16 mouse cellular contexts compared by ENCODE assay signal in the genomic region with DNA sequence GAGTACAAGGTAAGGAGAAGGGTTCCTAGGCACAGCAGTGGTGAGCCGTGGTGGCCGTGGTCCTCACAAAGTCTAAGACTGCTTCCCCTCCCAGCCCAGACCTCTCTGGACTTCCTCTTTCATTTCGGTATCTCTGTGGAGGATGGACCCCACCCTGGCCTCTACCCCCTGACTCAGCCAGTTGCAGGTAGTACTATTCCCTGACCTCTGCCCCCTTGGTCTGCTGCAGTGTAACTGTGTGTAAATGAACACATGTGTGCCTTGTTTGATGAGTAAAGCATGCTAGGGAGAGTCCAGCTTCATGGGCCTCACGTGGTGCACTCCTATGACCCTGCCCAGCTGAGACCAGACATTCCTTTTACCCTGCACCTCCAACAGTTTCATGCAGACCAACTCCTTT. TPM values are rescaled to one million over a fixed set of nuclear protein-coding genes. Genes with fewer than 3 reads are reported as not detected.
DNase-seq lines count a peak whose midpoint lies in the region; ATAC-seq lines count a peak whose summit lies in the region.
"Had no signal": no experiment of that assay in that cellular context is flagged by ENCODE, and none has a peak within 500 bp of the region (broad histone marks: within the 10 kb centered on the region; RNA-seq: fewer than 3 reads in every experiment).

No protein-coding gene starts in this region.

- H3K4me3 ChIP-seq in forebrain, embryonic 11.5 days (ENCODE audit: low read depth, low read length), result no peak overlapping the region
- no peak overlapping the region for H3K4me3 ChIP-seq in forebrain, embryonic 15.5 days
- H3K4me3 ChIP-seq in midbrain, embryonic 10.5 days, result no peak overlapping the region
- no peak overlapping the region for H3K4me3 ChIP-seq in midbrain, embryonic 13.5 days (replicated peaks)
- no peak overlapping the region for H3K4me3 ChIP-seq in liver, embryonic 12.5 days
- H3K4me3 ChIP-seq in stomach, embryonic 16.5 days (replicated peaks; ENCODE audit: low read length), result no peak overlapping the region
- no peak overlapping the region for H3K4me3 ChIP-seq in hindbrain, embryonic 16.5 days (ENCODE audit: low read length)
- H3K4me3 ChIP-seq: embryonic facial prominence, embryonic 15.5 days; lung, embryonic 15.5 days; midbrain, embryonic 15.5 days; neural tube, embryonic 15.5 days had no signal

- H3K9me3 ChIP-seq in forebrain, embryonic 11.5 days (ENCODE audit: control insufficient read depth, low read length), result no peaks in the 10 kb centered on the region
- no peaks in the 10 kb centered on the region for H3K9me3 ChIP-seq in forebrain, embryonic 15.5 days
- no peaks in the 10 kb centered on the region for H3K9me3 ChIP-seq in midbrain, embryonic 10.5 days (replicated peaks)
- H3K9me3 ChIP-seq in midbrain, embryonic 13.5 days, result no peaks in the 10 kb centered on the region
- no peaks in the 10 kb centered on the region for H3K9me3 ChIP-seq in liver, embryonic 12.5 days (replicated peaks)
- no peaks in the 10 kb centered on the region for H3K9me3 ChIP-seq in stomach, embryonic 16.5 days (replicated peaks; ENCODE audit: control insufficient read depth, low read length)
- no peaks in the 10 kb centered on the region for H3K9me3 ChIP-seq in hindbrain, embryonic 16.5 days (ENCODE audit: control insufficient read depth, low read length)
- H3K9me3 ChIP-seq: embryonic facial prominence, embryonic 15.5 days; lung, embryonic 15.5 days; midbrain, embryonic 15.5 days; neural tube, embryonic 15.5 days had no signal

- H3K9ac ChIP-seq in forebrain, embryonic 11.5 days (ENCODE audit: low read length), result no peak overlapping the region
- H3K9ac ChIP-seq in forebrain, embryonic 15.5 days (replicated peaks), result no peak overlapping the region
- no peak overlapping the region for H3K9ac ChIP-seq in midbrain, embryonic 13.5 days (replicated peaks)
- 0 out of 2 replicates have a peak overlapping the region, but pooled peaks have one; percentile 13 for H3K9ac ChIP-seq in liver, embryonic 12.5 days
- H3K9ac ChIP-seq in stomach, embryonic 16.5 days (ENCODE audit: low read length), result peak overlapping the region; percentile 17; the same call in 1 of the 2 replicates
- H3K9ac ChIP-seq in hindbrain, embryonic 16.5 days (ENCODE audit: low read depth, low read length), result no peak overlapping the region
- H3K9ac ChIP-seq: embryonic facial prominence, embryonic 15.5 days; lung, embryonic 15.5 days; midbrain, embryonic 15.5 days; neural tube, embryonic 15.5 days had no signal

- H3K27ac ChIP-seq in forebrain, embryonic 11.5 days (ENCODE audit: low read depth, low read length), result no peak overlapping the region
- no peak overlapping the region for H3K27ac ChIP-seq in forebrain, embryonic 15.5 days (replicated peaks)
- peak overlapping the region; percentile 60; the same call in 1 of the 2 replicates for H3K27ac ChIP-seq in midbrain, embryonic 10.5 days (replicated peaks)
- no peak overlapping the region for H3K27ac ChIP-seq in midbrain, embryonic 13.5 days
- H3K27ac ChIP-seq in liver, embryonic 12.5 days, result peak overlapping the region; percentile 42
- 0 out of 2 replicates have a peak overlapping the region, but pooled peaks have one; percentile 13 for H3K27ac ChIP-seq in stomach, embryonic 16.5 days (ENCODE audit: low read length)
- no peak overlapping the region for H3K27ac ChIP-seq in hindbrain, embryonic 16.5 days (ENCODE audit: low read depth, low read length)
- H3K27ac ChIP-seq: embryonic facial prominence, embryonic 15.5 days; lung, embryonic 15.5 days; midbrain, embryonic 15.5 days; neural tube, embryonic 15.5 days had no signal

- peak; percentile 48 for DNase-seq in forebrain, embryonic 11.5 days (ENCODE audit: low spot score)
- no peak for DNase-seq in midbrain, embryonic 10.5 days (ENCODE audit: low spot score)
- DNase-seq in thymus, postnatal 4 days, result no peak
- DNase-seq: adrenal gland, postnatal 25 days; cerebellum, adult 9-11 months; thymus, adult 18-20 months had no signal

- H3K4me1 ChIP-seq in forebrain, embryonic 11.5 days (replicated peaks; ENCODE audit: control insufficient read depth, insufficient read depth, low read length), result peaks cover 13% of the 10 kb centered on the region
- H3K4me1 ChIP-seq in forebrain, embryonic 15.5 days, result peaks cover 29% of the 10 kb centered on the region
- peaks cover 61% of the 10 kb centered on the region for H3K4me1 ChIP-seq in midbrain, embryonic 10.5 days
- peaks cover 35% of the 10 kb centered on the region for H3K4me1 ChIP-seq in midbrain, embryonic 13.5 days (replicated peaks)
- peaks cover 79% of the 10 kb centered on the region for H3K4me1 ChIP-seq in liver, embryonic 12.5 days
- peaks cover 35% of the 10 kb centered on the region for H3K4me1 ChIP-seq in stomach, embryonic 16.5 days (ENCODE audit: control insufficient read depth, insufficient read depth, low read length)
- H3K4me1 ChIP-seq in hindbrain, embryonic 16.5 days (ENCODE audit: control insufficient read depth, insufficient read depth, low read depth, low read length), result peaks cover 11% of the 10 kb centered on the region

- 83% methylated on average over 4 of the region's 4 CpGs for WGBS in forebrain, embryonic 11.5 days
- WGBS in forebrain, embryonic 15.5 days, result 92% methylated on average over 4 of the region's 4 CpGs
- 82% methylated on average over 4 of the region's 4 CpGs for WGBS in midbrain, embryonic 10.5 days
- WGBS in midbrain, embryonic 13.5 days, result 87% methylated on average over 4 of the region's 4 CpGs
- whole genome bisulfite sequencing in liver, embryonic 12.5 days (ENCODE audit: insufficient replicate concordance), result 19% methylated on average over 4 of the region's 4 CpGs
- WGBS in stomach, embryonic 16.5 days, result 57% methylated on average over 4 of the region's 4 CpGs
- 80% methylated on average over 4 of the region's 4 CpGs for WGBS in hindbrain, embryonic 16.5 days

- H3K36me3 ChIP-seq in forebrain, embryonic 11.5 days (ENCODE audit: control insufficient read depth, insufficient read depth, low read length), result no peaks in the 10 kb centered on the region; the same call in 1 of the 2 replicates
- H3K36me3 ChIP-seq in forebrain, embryonic 15.5 days, result no peaks in the 10 kb centered on the region
- H3K36me3 ChIP-seq in midbrain, embryonic 10.5 days, result peaks cover 10% of the 10 kb centered on the region; the same call in 1 of the 2 replicates
- no peaks in the 10 kb centered on the region for H3K36me3 ChIP-seq in midbrain, embryonic 13.5 days
- no peaks in the 10 kb centered on the region for H3K36me3 ChIP-seq in liver, embryonic 12.5 days
- H3K36me3 ChIP-seq in stomach, embryonic 16.5 days (ENCODE audit: control insufficient read depth, insufficient read depth, low read length), result no peaks in the 10 kb centered on the region
- no peaks in the 10 kb centered on the region for H3K36me3 ChIP-seq in hindbrain, embryonic 16.5 days (ENCODE audit: control insufficient read depth, insufficient read depth, low read length)
- H3K36me3 ChIP-seq: embryonic facial prominence, embryonic 15.5 days; lung, embryonic 15.5 days; midbrain, embryonic 15.5 days; neural tube, embryonic 15.5 days had no signal

- H3K27me3 ChIP-seq in forebrain, embryonic 11.5 days (ENCODE audit: control insufficient read depth, insufficient read depth, low read length), result no peaks in the 10 kb centered on the region
- H3K27me3 ChIP-seq in forebrain, embryonic 15.5 days, result no peaks in the 10 kb centered on the region
- no peaks in the 10 kb centered on the region for H3K27me3 ChIP-seq in midbrain, embryonic 10.5 days (ENCODE audit: low read depth, poor library complexity, severe bottlenecking)
- H3K27me3 ChIP-seq in midbrain, embryonic 13.5 days, result no peaks in the 10 kb centered on the region
- 0 out of 2 replicates have a peak, but pooled peaks cover 3% of the 10 kb centered on the region for H3K27me3 ChIP-seq in liver, embryonic 12.5 days (replicated peaks)
- H3K27me3 ChIP-seq in stomach, embryonic 16.5 days (ENCODE audit: control insufficient read depth, insufficient read depth, low read length), result no peaks in the 10 kb centered on the region
- H3K27me3 ChIP-seq in hindbrain, embryonic 16.5 days (replicated peaks; ENCODE audit: control insufficient read depth, insufficient read depth, low read length), result no peaks in the 10 kb centered on the region
- H3K27me3 ChIP-seq: embryonic facial prominence, embryonic 15.5 days; lung, embryonic 15.5 days; midbrain, embryonic 15.5 days; neural tube, embryonic 15.5 days; Patski had no signal

- no peak for ATAC-seq in forebrain, embryonic 11.5 days (replicated peaks; ENCODE audit: low FRiP score)
- no peak for ATAC-seq in forebrain, embryonic 15.5 days (replicated peaks)
- ATAC-seq in midbrain, embryonic 13.5 days, result no peak
- no peak for ATAC-seq in liver, embryonic 12.5 days
- ATAC-seq in stomach, embryonic 16.5 days (ENCODE audit: insufficient read depth, low FRiP score), result no peak
- no peak for ATAC-seq in hindbrain, embryonic 16.5 days
- ATAC-seq: midbrain, embryonic 15.5 days; Patski had no signal

- no peak overlapping the region for H3K4me2 ChIP-seq in forebrain, embryonic 11.5 days (ENCODE audit: low read depth, low read length, severe bottlenecking)
- H3K4me2 ChIP-seq in forebrain, embryonic 15.5 days (replicated peaks), result no peak overlapping the region
- H3K4me2 ChIP-seq in midbrain, embryonic 13.5 days (replicated peaks), result no peak overlapping the region
- 0 out of 2 replicates have a peak overlapping the region, but pooled peaks have one; percentile 4 for H3K4me2 ChIP-seq in liver, embryonic 12.5 days
- H3K4me2 ChIP-seq in stomach, embryonic 16.5 days (ENCODE audit: low read depth, low read length), result no peak overlapping the region
- no peak overlapping the region for H3K4me2 ChIP-seq in hindbrain, embryonic 16.5 days (ENCODE audit: low read length)
- H3K4me2 ChIP-seq: embryonic facial prominence, embryonic 15.5 days; lung, embryonic 15.5 days; midbrain, embryonic 15.5 days; neural tube, embryonic 15.5 days had no signal

RNA-seq across cellular contexts. Expression of a gene that starts 4.1 kb away (rescaled TPM):
- 4.0 and 4.1 TPM in 2 replicates for polyA plus RNA-seq in forebrain, embryonic 11.5 days (2014; fragmentation: Nextera tagmentation; extraction: Ambion mirVana)
- polyA plus RNA-seq in forebrain, embryonic 15.5 days (2015; fragmentation: Nextera tagmentation; extraction: Ambion mirVana), result 5.8 and 5.9 TPM in 2 replicates
- 7.1 and 7.7 TPM in 2 replicates for polyA plus RNA-seq in midbrain, embryonic 10.5 days (2016; fragmentation: Nextera tagmentation; extraction: Ambion mirVana)
- 3.8 and 4.3 TPM in 2 replicates for polyA plus RNA-seq in midbrain, embryonic 13.5 days (2015; fragmentation: Nextera tagmentation; extraction: Ambion mirVana)
- polyA plus RNA-seq in liver, embryonic 12.5 days (2016; fragmentation: Nextera tagmentation; extraction: Ambion mirVana), result 2.8 and 3.4 TPM in 2 replicates
- polyA plus RNA-seq in stomach, embryonic 16.5 days (2015; fragmentation: Nextera tagmentation; extraction: Ambion mirVana), result 14.2 and 14.3 TPM in 2 replicates
- polyA plus RNA-seq in hindbrain, embryonic 16.5 days (2015; fragmentation: Nextera tagmentation; extraction: Ambion mirVana), result 1.7 TPM in 2 replicates

RNA-seq across cellular contexts. Expression of a gene that starts 7.4 kb away (rescaled TPM):
- 0.15 and 0.27 TPM in 2 replicates for polyA plus RNA-seq in forebrain, embryonic 11.5 days (2014; fragmentation: Nextera tagmentation; extraction: Ambion mirVana)
- 0.14 and 0.28 TPM in 2 replicates for polyA plus RNA-seq in forebrain, embryonic 15.5 days (2015; fragmentation: Nextera tagmentation; extraction: Ambion mirVana)
- 0.19 and 0.28 TPM in 2 replicates for polyA plus RNA-seq in midbrain, embryonic 10.5 days (2016; fragmentation: Nextera tagmentation; extraction: Ambion mirVana)
- polyA plus RNA-seq in midbrain, embryonic 13.5 days (2015; fragmentation: Nextera tagmentation; extraction: Ambion mirVana), result 0.13 and 0.20 TPM in 2 replicates
- 0.10 and 0.15 TPM in 2 replicates for polyA plus RNA-seq in liver, embryonic 12.5 days (2016; fragmentation: Nextera tagmentation; extraction: Ambion mirVana)
- 0.26 and 0.42 TPM in 2 replicates for polyA plus RNA-seq in stomach, embryonic 16.5 days (2015; fragmentation: Nextera tagmentation; extraction: Ambion mirVana)
- polyA plus RNA-seq in hindbrain, embryonic 16.5 days (2015; fragmentation: Nextera tagmentation; extraction: Ambion mirVana), result 0.08 and 0.19 TPM in 2 replicates

RNA-seq across cellular contexts. Expression of a gene that starts 22.8 kb away (rescaled TPM):
- polyA plus RNA-seq in forebrain, embryonic 11.5 days (2014; fragmentation: Nextera tagmentation; extraction: Ambion mirVana), result 5.8 and 7.9 TPM in 2 replicates
- 2.8 and 3.2 TPM in 2 replicates for polyA plus RNA-seq in forebrain, embryonic 15.5 days (2015; fragmentation: Nextera tagmentation; extraction: Ambion mirVana)
- 5.4 and 6.3 TPM in 2 replicates for polyA plus RNA-seq in midbrain, embryonic 10.5 days (2016; fragmentation: Nextera tagmentation; extraction: Ambion mirVana)
- 3.3 and 3.7 TPM in 2 replicates for polyA plus RNA-seq in midbrain, embryonic 13.5 days (2015; fragmentation: Nextera tagmentation; extraction: Ambion mirVana)
- polyA plus RNA-seq in liver, embryonic 12.5 days (2016; fragmentation: Nextera tagmentation; extraction: Ambion mirVana), result 4.0 and 4.8 TPM in 2 replicates
- 3.9 and 4.2 TPM in 2 replicates for polyA plus RNA-seq in stomach, embryonic 16.5 days (2015; fragmentation: Nextera tagmentation; extraction: Ambion mirVana)
- polyA plus RNA-seq in hindbrain, embryonic 16.5 days (2015; fragmentation: Nextera tagmentation; extraction: Ambion mirVana), result 1.8 and 2.5 TPM in 2 replicates

RNA-seq across cellular contexts. Expression of a gene that starts 23.0 kb away (rescaled TPM):
- 169 and 174 TPM in 2 replicates for polyA plus RNA-seq in forebrain, embryonic 11.5 days (2014; fragmentation: Nextera tagmentation; extraction: Ambion mirVana)
- polyA plus RNA-seq in forebrain, embryonic 15.5 days (2015; fragmentation: Nextera tagmentation; extraction: Ambion mirVana), result 82.9 and 88.6 TPM in 2 replicates
- 177 and 210 TPM in 2 replicates for polyA plus RNA-seq in midbrain, embryonic 10.5 days (2016; fragmentation: Nextera tagmentation; extraction: Ambion mirVana)
- 61.0 and 69.1 TPM in 2 replicates for polyA plus RNA-seq in midbrain, embryonic 13.5 days (2015; fragmentation: Nextera tagmentation; extraction: Ambion mirVana)
- polyA plus RNA-seq in liver, embryonic 12.5 days (2016; fragmentation: Nextera tagmentation; extraction: Ambion mirVana), result 208 and 211 TPM in 2 replicates
- 81.1 and 82.1 TPM in 2 replicates for polyA plus RNA-seq in stomach, embryonic 16.5 days (2015; fragmentation: Nextera tagmentation; extraction: Ambion mirVana)
- polyA plus RNA-seq in hindbrain, embryonic 16.5 days (2015; fragmentation: Nextera tagmentation; extraction: Ambion mirVana), result 50.7 and 61.7 TPM in 2 replicates

RNA-seq across cellular contexts. Expression of a gene that starts 26.0 kb away (rescaled TPM):
- polyA plus RNA-seq in forebrain, embryonic 11.5 days (2014; fragmentation: Nextera tagmentation; extraction: Ambion mirVana), result 67.7 and 74.5 TPM in 2 replicates
- 98.4 and 100 TPM in 2 replicates for polyA plus RNA-seq in forebrain, embryonic 15.5 days (2015; fragmentation: Nextera tagmentation; extraction: Ambion mirVana)
- polyA plus RNA-seq in midbrain, embryonic 10.5 days (2016; fragmentation: Nextera tagmentation; extraction: Ambion mirVana), result 216 and 217 TPM in 2 replicates
- 93.7 and 99.6 TPM in 2 replicates for polyA plus RNA-seq in midbrain, embryonic 13.5 days (2015; fragmentation: Nextera tagmentation; extraction: Ambion mirVana)
- polyA plus RNA-seq in liver, embryonic 12.5 days (2016; fragmentation: Nextera tagmentation; extraction: Ambion mirVana), result 160 and 162 TPM in 2 replicates
- polyA plus RNA-seq in stomach, embryonic 16.5 days (2015; fragmentation: Nextera tagmentation; extraction: Ambion mirVana), result 396 and 441 TPM in 2 replicates
- 85.2 and 88.5 TPM in 2 replicates for polyA plus RNA-seq in hindbrain, embryonic 16.5 days (2015; fragmentation: Nextera tagmentation; extraction: Ambion mirVana)

Comparison
In these comparisons a context has a peak if more than half of its experiments do, and no peak if none do; other contexts are left out.
1. H3K27ac ChIP-seq: peak in midbrain, embryonic 10.5 days (single experiment), liver, embryonic 12.5 days (single experiment) and stomach, embryonic 16.5 days (single experiment); none in forebrain, embryonic 11.5 days (single experiment), forebrain, embryonic 15.5 days (single experiment), midbrain, embryonic 13.5 days (single experiment) and hindbrain, embryonic 16.5 days (single experiment).
2. H3K9ac ChIP-seq: peak in liver, embryonic 12.5 days (single experiment) and stomach, embryonic 16.5 days (single experiment); none in forebrain, embryonic 11.5 days (single experiment), forebrain, embryonic 15.5 days (single experiment), midbrain, embryonic 13.5 days (single experiment) and hindbrain, embryonic 16.5 days (single experiment).